Mouse (Mus musculus) left cerebral cortex, postnatal 25 days (tissue): ENCODE data around the gene Chsy1. TPM values are rescaled to one million over a fixed set of nuclear protein-coding genes. Genes with fewer than 3 reads are reported as not detected.
"Not testable (repeated sequence)": the region's sequence is repeated elsewhere in the genome, so short reads cannot be mapped to it uniquely, and the experiment has no call there.

Experiments
- DNase-seq, 2 experiments: peaks; one replicate each; pipeline ENCODE4 v3.0.0; 2022; ENCODE audit warnings: low spot score in 2 of 2, mixed read lengths in 1 of 2
- intact Hi-C: fragments of 180-260 bp; cut with DNase I; formaldehyde crosslinking; loops from one replicate; pipeline ENCODE4 v1.15.1; 2025
- total RNA-seq, 2 experiments: library from RNA; stranded (reverse); gene quantifications; 2 replicates each; pipeline ENCODE4 v1.2.3; 2021

The Chsy1 gene
- total RNA-seq, 2 experiments from 2014 or later, result 17.0 to 18.4 TPM

- intact Hi-C loops, DNase-seq: not testable (repeated sequence)
These were observed 81.1 kb downstream of the Chsy1 start for GRCm38 (mm10) chr7:66190385-66190784.

DNA sequence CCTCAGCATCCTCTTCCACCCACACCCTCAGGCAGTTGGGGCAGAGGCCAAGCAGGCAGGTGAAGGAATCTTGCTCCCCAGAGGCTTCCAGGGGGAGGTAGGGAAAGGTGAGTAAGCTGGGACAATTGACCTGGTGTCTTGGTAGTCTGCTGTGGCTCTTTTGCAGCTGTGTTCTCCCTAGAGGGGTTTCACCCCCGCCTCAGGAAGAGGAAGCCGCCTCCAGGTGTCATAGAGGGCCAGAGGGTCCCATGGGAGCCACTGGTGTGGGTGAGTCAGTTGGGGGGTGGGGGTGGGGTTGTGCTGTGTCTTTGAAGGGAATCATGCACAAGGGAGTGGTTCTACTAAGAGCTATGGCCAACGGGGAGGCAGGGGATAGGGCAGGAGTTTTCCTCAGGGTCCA is 85.2 kb downstream of the Chsy1 start:
- DNase-seq, result no peak
- intact Hi-C loops, result no loop called here

GRCm38 (mm10) chr7:66195881-66196280 is 86.6 kb downstream of the Chsy1 start:
- intact Hi-C loops, result no loop called here
- no peak for DNase-seq

DNA sequence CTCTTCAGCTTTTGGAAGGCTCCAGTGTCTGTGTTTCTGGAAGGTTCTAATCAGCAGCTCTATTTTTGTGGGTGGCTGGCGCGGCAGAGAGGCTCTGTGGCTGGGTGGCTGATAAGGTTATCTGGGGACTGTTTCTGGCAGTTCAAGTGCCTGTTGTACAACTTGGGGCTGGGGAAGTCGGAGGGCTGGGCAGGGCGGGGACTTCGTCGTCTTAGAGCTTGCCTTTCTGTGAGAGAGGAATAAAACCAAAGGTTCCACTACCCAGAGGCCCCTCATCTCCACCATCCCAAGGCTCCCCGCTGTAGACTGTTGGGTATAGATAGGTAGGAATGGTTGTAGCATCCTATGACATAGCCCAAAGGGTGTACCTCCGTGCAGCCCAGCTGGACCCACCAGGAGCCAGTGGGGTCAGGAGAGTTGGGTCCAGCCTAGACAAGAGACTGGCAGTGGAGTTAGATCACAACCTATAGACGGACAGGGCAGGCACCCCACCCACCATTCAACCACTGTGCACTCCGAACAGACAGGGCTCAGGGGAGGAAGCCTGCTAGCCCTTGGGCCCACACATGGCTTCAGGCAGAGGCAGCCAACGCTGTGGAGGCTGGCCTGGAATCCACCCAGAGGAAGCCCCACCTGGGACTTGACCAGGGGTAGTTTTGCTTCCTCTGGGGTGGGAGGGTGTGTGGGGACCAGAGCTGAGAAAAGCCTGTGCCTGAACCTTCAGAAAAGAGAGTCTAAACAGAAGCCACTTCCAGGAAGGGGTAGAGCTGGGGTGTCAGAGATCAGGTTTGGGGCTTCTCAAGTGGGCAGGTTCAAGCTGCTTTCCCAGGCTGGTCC is 87.5 kb downstream of the Chsy1 start:
- peak in 1 of 2 experiments; percentile 40 for DNase-seq
- intact Hi-C loops, result no loop called here

- intact Hi-C loops, result no loop called here
- DNase-seq, result no peak
These were observed 89.1 kb downstream of the Chsy1 start for GRCm38 (mm10) chr7:66198416-66198815.

DNA sequence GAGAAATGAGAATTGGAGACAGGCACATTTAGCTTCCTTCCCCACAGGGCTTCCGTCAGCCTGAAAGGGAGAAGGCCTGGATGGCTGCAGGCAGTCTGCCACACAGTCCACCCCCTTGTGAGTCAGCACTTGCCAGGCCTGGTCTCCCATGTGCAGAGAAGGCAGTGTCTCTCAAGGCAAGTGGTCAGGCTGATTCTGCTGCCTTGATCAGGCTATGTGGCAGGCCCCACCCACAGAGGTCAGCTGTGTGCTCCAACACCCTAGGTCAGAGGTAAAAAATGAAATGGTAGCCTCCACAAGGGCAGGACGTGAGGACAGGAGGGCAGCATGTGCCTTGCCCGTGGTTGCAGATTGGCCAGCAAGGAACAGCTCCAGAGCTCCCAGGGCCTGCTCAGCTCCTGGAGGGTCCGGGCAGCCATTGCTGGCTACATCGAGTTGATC is 90.1 kb downstream of the Chsy1 start:
- intact Hi-C loops, result no loop called here
- peak; percentile 40 to 77 for DNase-seq

DNA sequence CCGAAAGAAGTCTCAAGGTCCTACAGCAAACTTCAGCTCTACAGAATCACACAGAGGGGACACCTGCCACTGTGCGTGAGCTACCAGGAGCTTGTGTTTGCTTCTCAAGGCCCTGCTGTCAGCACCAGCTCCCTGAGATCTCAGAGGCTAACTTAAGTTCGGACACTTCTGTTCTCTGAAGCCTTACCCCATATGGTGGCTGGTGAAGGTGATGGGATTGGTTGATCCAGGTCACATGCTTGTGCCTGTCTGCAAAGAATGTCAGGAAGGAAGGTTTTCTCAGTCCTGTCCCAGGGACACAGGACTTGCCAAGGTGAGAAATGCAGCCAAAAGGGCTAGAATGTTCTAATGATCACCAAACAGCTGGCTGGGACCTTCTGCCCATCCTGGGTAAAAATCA is 91.1 kb downstream of the Chsy1 start:
- no peak for DNase-seq
- intact Hi-C loops, result no loop called here

DNA sequence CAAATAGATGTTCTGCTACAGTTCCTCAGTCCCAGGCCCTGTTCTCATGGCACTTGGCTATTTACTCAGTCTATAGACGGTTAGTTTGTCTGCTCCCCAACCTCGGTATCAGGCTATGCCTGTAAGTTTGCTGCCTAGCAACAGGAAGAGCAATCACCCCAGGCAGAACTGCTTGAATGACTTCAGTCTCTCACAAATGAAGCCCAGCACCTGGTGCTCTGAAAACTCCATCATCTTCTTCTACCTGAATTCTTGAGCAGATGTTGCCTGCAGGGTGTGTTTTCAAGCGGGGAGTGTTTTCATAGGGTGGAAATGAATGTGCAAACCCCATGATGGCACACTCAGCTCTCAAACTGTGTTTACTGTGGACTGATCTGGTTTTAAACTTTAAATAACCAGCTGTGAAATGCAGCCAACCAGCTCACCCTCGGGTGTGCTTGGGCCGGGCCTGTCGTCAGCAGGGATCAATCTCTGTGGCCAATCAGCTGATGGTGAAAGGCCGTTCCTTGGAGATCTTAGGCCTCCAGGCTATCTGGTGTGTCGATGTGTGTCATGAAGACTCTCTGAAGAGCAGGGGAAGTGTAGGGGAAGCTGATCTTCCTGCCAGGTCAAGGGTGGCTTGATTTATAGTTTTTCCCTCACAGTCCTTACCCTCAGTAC is 91.6 kb downstream of the Chsy1 start:
- intact Hi-C loops, result no loop called here
- no peak for DNase-seq

DNA sequence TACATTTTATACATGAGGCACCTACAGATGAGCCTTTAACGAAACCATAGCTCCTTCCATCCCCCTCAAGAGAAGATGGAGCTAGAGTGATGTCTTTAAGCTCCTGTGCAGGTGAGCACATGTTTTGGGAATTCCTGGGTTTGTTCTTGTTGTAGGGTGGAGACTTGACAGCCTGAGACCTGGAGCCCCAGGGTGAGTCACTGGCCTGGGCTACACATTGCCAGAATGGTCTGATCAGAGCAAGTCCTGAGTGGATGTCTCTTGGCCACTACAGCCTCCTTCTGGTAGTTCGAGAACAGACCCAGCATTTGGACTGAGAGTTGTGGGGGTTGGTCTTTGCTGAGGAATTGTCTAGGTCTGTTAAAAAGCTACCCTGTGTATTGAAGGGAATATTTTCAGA is 92.3 kb downstream of the Chsy1 start:
- no peak for DNase-seq
- intact Hi-C loops, result no loop called here

DNA sequence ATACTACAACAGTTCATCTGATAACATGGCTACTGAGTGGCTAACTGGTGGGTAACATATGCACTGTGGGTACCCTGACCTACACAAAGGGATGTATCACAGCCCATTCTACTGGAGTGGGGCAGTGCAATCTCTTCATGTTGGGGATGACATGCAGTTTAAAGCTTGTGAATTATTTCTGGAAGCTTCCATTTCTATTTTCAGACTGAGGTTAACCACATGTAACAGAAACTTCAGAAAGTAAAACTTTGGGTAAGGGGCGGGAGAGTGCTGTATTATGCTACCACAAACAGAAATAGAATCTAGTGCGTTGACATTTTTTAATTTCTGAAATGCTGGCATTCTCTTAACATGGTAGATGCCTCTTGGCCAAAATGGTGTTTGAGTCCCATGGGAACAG is 100.6 kb downstream of the Chsy1 start:
- intact Hi-C loops, result no loop called here
- DNase-seq, result no peak

- no peak for DNase-seq
- intact Hi-C loops, result no loop called here
These were observed 103.6 kb downstream of the Chsy1 start for GRCm38 (mm10) chr7:66212887-66213286.

GRCm38 (mm10) chr7:66214477-66214876 is 105.2 kb downstream of the Chsy1 start:
- DNase-seq, result no peak
- intact Hi-C loops, result no loop called here

GRCm38 (mm10) chr7:66215911-66216310 is 106.6 kb downstream of the Chsy1 start:
- intact Hi-C loops, result no loop called here
- DNase-seq, result no peak

GRCm38 (mm10) chr7:66217011-66217410 is 107.7 kb downstream of the Chsy1 start:
- no peak for DNase-seq
- intact Hi-C loops, result no loop called here

DNA sequence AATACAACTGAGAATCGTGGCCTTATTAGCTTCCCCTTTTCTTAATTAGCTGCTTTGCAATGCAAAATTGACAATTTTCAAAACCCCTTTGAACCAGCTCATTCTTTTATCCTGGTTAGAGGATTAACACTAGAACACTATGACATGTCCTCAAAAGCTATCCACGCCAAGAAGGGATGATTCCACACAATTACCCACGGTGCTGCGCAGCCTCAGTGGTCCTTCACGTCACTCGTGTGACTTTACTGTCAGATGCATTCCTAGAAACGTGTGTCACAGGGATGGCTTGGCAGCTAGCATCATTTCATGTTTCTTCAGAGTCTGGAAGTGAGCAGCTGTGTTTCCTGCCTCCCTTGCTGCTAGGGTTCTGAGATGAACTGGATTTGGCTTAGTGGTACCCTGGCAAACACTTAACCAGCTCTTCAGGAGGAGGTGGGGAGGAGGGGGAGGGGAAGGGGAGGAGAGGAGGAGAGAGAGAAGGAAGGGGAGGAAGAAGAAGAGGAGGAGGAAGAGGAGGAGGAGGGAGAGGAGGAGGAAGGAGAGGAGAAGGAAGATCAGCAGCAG is 108.3 kb downstream of the Chsy1 start:
- DNase-seq, result no peak
- intact Hi-C loops, result no loop called here

- DNase-seq, result no peak
These were observed 109.1 kb downstream of the Chsy1 start for GRCm38 (mm10) chr7:66218193-66219014.

DNA sequence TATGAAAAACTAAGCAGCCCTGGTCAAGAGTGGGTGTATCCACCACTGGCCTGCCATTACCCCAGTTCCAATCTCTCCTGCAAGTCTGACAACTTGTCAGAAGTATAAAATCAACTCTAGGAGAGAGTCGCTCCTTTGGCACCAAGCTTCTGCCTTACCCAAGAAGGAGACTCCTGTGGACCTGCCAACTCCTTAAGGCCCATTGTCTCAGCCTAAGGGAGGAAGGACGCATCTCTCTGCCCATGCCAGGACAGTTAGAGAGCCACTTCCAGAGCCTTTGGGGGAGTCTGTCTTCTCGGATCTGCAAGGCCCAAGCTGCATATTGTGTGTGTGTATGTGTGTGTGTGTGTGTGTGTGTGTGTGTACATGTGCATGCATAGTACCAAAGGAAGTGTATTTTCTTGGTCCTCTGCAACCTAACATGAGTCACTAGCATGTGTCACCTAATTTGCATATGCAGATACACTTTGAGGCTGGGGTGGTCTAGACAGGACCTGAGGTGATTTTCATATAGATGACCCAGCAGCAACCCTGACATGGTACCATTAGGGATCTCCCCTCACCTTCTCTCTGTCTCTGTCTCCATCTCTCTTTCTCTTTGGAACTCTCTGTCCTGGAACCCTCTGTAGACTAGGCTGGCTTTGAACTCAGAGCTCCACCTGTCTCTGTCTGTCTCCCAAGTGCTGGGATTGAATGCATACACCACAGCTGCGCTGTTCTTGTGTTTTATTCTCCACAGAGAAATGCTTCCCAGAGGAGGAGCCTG is 109.9 kb downstream of the Chsy1 start:
- intact Hi-C loops, result no loop called here
- DNase-seq, result no peak

More at GRCm38 (mm10) chr7:66218193-66219014, 109.1 kb downstream of the Chsy1 start:
- intact Hi-C loops, result no loop called here

DNA sequence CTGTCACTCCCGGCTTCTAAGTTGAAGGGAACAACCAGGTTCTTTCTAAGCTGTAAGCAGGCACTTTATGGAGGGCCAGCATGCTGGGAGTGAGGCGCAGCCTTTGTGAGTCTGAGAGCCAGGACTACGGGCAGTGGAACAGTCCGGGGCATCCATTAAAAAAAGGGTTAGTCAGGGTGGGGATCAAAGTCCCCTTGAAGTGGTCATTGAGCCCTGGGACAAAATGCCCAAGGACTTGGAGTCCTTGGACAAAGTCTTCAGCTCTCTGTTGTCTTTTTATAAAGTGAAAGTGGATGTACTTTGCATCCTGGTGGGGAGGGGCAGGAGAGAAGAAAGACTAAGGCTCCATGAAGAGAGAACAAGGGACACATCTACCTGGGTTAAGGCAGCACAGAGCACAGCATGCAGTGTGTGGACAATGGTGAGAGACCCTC is 110.5 kb downstream of the Chsy1 start:
- DNase-seq, result no peak
- intact Hi-C loops, result no loop called here

- DNase-seq, result no peak
- intact Hi-C loops, result no loop called here
These were observed 113.3 kb downstream of the Chsy1 start for GRCm38 (mm10) chr7:66222621-66223091.
